Comparison of ENCODE assay signal across 17 mouse cellular contexts in the genomic region with DNA sequence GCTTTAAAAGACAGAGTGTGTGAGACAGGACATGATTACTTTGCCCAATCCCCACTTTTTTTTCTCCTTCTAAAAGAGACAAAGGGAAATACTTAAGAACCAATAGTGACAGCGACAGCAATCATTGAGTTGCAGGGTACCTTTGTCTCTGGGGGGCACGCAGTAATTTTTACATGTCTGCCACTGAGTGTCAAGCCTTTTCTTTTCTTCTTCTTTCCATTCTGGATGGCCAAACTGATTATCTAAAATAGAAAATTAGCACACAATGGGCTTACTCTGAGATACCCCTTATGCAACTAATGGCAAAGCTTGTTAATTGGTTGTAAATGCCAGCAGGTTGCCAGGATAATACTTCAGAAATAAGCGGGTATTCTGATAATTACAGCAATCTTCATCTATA.
"Had no signal": no experiment of that assay in that cellular context is flagged by ENCODE, and none has a peak within 500 bp of the region (broad histone marks: within the 10 kb centered on the region; RNA-seq: fewer than 3 reads in every experiment).

No protein-coding gene starts in this region.

- H3K9ac ChIP-seq: limb, embryonic 13.5 days; liver, embryonic 14.5 days; midbrain, embryonic 13.5 days; neural tube, embryonic 15.5 days had no signal

- ATAC-seq: lung, postnatal 0 days; midbrain, embryonic 13.5 days had no signal

- H3K27ac ChIP-seq: kidney, postnatal 0 days; limb, embryonic 13.5 days; liver, embryonic 14.5 days; midbrain, embryonic 13.5 days; neural tube, embryonic 15.5 days; stomach, postnatal 0 days had no signal

- H3K4me3 ChIP-seq: limb, embryonic 13.5 days; midbrain, embryonic 13.5 days; myocyte; neural tube, embryonic 15.5 days had no signal

- H3K27me3 ChIP-seq: midbrain, embryonic 13.5 days; neural tube, embryonic 15.5 days had no signal

- H3K9me3 ChIP-seq: limb, embryonic 13.5 days; midbrain, embryonic 13.5 days; neural tube, embryonic 15.5 days had no signal

- DNase-seq: kidney, adult 9 months; kidney, postnatal 36 days; layer of hippocampus, adult 9-11 months; layer of hippocampus, postnatal 36 days; left cerebral cortex, postnatal 4 days; lung, adult 2 months; lung, postnatal 36 days; right cerebral cortex, postnatal 25 days; thymus, postnatal 4 days had no signal

- H3K4me2 ChIP-seq: limb, embryonic 13.5 days; midbrain, embryonic 13.5 days; neural tube, embryonic 15.5 days had no signal

- H3K36me3 ChIP-seq: limb, embryonic 13.5 days; midbrain, embryonic 13.5 days; neural tube, embryonic 15.5 days had no signal

- H3K4me1 ChIP-seq: midbrain, embryonic 13.5 days; neural tube, embryonic 15.5 days had no signal
